Mouse (Mus musculus) gastrocnemius, postnatal 36 days (tissue): ENCODE measurements around the gene Wtap. TPM values are rescaled to one million over a fixed set of nuclear protein-coding genes. Genes with fewer than 3 reads are reported as not detected.
"Not testable (repeated sequence)": the region's sequence is repeated elsewhere in the genome, so short reads cannot be mapped to it uniquely, and the experiment has no call there.

Experiments used
- DNase-seq, 2 experiments: peaks; one replicate each; pipeline ENCODE4 v3.0.0; 2022
- intact Hi-C: fragments of 180-260 bp; cut with DNase I; formaldehyde crosslinking; loops from one replicate; pipeline ENCODE4 v1.15.1; 2025
- long read RNA-seq, 2 experiments: library from polyadenylated mRNA; stranded (forward); transcript quantifications; one replicate each; pipeline ENCODE4 v2.0.0; 2021
- total RNA-seq, 2 experiments: library from RNA; stranded (reverse); gene quantifications; 2 replicates each; pipeline ENCODE4 v1.2.3; 2021

Wtap gene
- total RNA-seq = 10 to 100 TPM; 22.4 to 25.6 TPM
- long read RNA-seq, experiment 1, transcript Wtap-204 (6 exons, 3,187 nt) = major isoform, 5 of 11 reads
- long read RNA-seq, experiment 1, partial matches to known transcripts = 1 of 11 reads
- long read RNA-seq, experiment 1, other reads (novel, unspliced or antisense) = 0 of 11 reads
- long read RNA-seq, experiment 2, partial matches to known transcripts = 0 of 12 reads
- long read RNA-seq, experiment 2, other reads (novel, unspliced or antisense) = 3 of 12 reads

- no peak for DNase-seq
- intact Hi-C loops = loop anchor here (5.0 kb wide), 1 partner anchor 77 kb away; the partner anchor contains the start of genes Mrpl18 and Tcp1
These were observed at the start of gene Wtap for GRCm38 (mm10) chr17:12994069-12994468. TSS of gene Wtap (minus strand) at chr17:12994169.

GRCm38 (mm10) chr17:13036627-13037192 is 42.7 kb upstream of the Wtap start:
- DNase-seq, intact Hi-C loops: not testable (repeated sequence)

- DNase-seq = no peak
- intact Hi-C loops = no loop called here
These were observed 19.3 kb upstream of the Wtap start for GRCm38 (mm10) chr17:13013316-13013715.

GRCm38 (mm10) chr17:13009887-13010286 is 15.9 kb upstream of the Wtap start:
- intact Hi-C loops = no loop called here

GRCm38 (mm10) chr17:13008528-13008927 is 14.6 kb upstream of the Wtap start:
- intact Hi-C loops = no loop called here
- no peak for DNase-seq

More at GRCm38 (mm10) chr17:13009887-13010286, 15.9 kb upstream of the Wtap start:
- DNase-seq = no peak

GRCm38 (mm10) chr17:13007730-13008425 is 13.9 kb upstream of the Wtap start:
- intact Hi-C loops = no loop called here
- peak; percentile 98 to 99 for DNase-seq

- no peak for DNase-seq
- intact Hi-C loops = no loop called here
These were observed 13.0 kb upstream of the Wtap start for GRCm38 (mm10) chr17:13006984-13007383.

- DNase-seq, intact Hi-C loops: not testable (repeated sequence)
These were observed 12.6 kb upstream of the Wtap start, which contains the start of gene Sod2 for GRCm38 (mm10) chr17:13006546-13006945. TSS of gene Sod2 (plus strand) at chr17:13006846.

- DNase-seq, intact Hi-C loops: not testable (repeated sequence)
These were observed 10.5 kb upstream of the Wtap start for GRCm38 (mm10) chr17:13004436-13004835.

- intact Hi-C loops, DNase-seq: not testable (repeated sequence)
These were observed 8.3 kb upstream of the Wtap start for GRCm38 (mm10) chr17:13002243-13002642.

- intact Hi-C loops = no loop called here
- DNase-seq = no peak
These were observed 5.1 kb upstream of the Wtap start for GRCm38 (mm10) chr17:12999069-12999468.

GRCm38 (mm10) chr17:12997890-12998289 is 3.9 kb upstream of the Wtap start:
- intact Hi-C loops = no loop called here
- DNase-seq = no peak

- intact Hi-C loops = loop anchor here (1.0 kb wide), 1 partner anchor 116 kb away; no protein-coding TSS in a partner anchor
- no peak for DNase-seq
These were observed 2.4 kb upstream of the Wtap start for GRCm38 (mm10) chr17:12996345-12996744.

GRCm38 (mm10) chr17:12992470-12992991 is 1.4 kb downstream of the Wtap start:
- DNase-seq = peak; percentile 93 to 94
- intact Hi-C loops = loop anchor here (5.0 kb wide), 1 partner anchor 75 kb away; the partner anchor contains the start of genes Mrpl18 and Tcp1

- intact Hi-C loops = loop anchor here (5.0 kb wide), 1 partner anchor 74 kb away; the partner anchor contains the start of genes Mrpl18 and Tcp1
- DNase-seq = peak; percentile 82 to 91
These were observed 2.2 kb downstream of the Wtap start for GRCm38 (mm10) chr17:12991635-12992358.

- intact Hi-C loops = loop anchor here (5.0 kb wide), 1 partner anchor 74 kb away; the partner anchor contains the start of genes Mrpl18 and Tcp1
- no peak for DNase-seq
These were observed 2.8 kb downstream of the Wtap start for GRCm38 (mm10) chr17:12991194-12991634.

- DNase-seq = no peak
- intact Hi-C loops = loop anchor here (5.0 kb wide), 1 partner anchor 73 kb away; the partner anchor contains the start of genes Mrpl18 and Tcp1
These were observed 3.3 kb downstream of the Wtap start for GRCm38 (mm10) chr17:12990567-12991145.

- intact Hi-C loops, DNase-seq: not testable (repeated sequence)
These were observed 5.9 kb downstream of the Wtap start for GRCm38 (mm10) chr17:12988096-12988495.

GRCm38 (mm10) chr17:12983988-12984387 is 10.0 kb downstream of the Wtap start:
- intact Hi-C loops = no loop called here
- no peak for DNase-seq
